Mouse (Mus musculus) CH12.LX (cell line): ENCODE measurements around the gene Htra1. TPM values are rescaled to one million over a fixed set of nuclear protein-coding genes. Genes with fewer than 3 reads are reported as not detected.

Source experiments
- DNase-seq: peaks from one replicate; pipeline ENCODE4 v3.0.0-alpha.2; 2013; ENCODE audit errors: extremely low read depth
- H3K27ac ChIP-seq: 2 replicates; pipeline ENCODE4 v1.5.1; 2012; ENCODE audit warnings: low read depth, mild to moderate bottlenecking, control low read depth, moderate library complexity; ENCODE audit not compliant: insufficient read depth
- H3K27me3 ChIP-seq: replicated peaks from 2 replicates; pipeline ENCODE3; 2012; ENCODE audit warnings: inconsistent platforms
- H3K36me3 ChIP-seq, 2 experiments: replicated peaks in 1 of 2; 2 replicates each; pipeline versions ENCODE3 to v1.6.1; 2012; ENCODE audit warnings: inconsistent platforms in 1 of 2, low read length in 1 of 2, mild to moderate bottlenecking in 1 of 2, mixed read lengths in 1 of 2, moderate library complexity in 1 of 2; ENCODE audit not compliant: control insufficient read depth in 1 of 2, insufficient read depth in 1 of 2
- H3K4me1 ChIP-seq, 2 experiments: 2 replicates each; pipeline ENCODE4 v1.6.1; 2012; ENCODE audit warnings: inconsistent platforms in 1 of 2, moderate library complexity in 1 of 2; ENCODE audit not compliant: insufficient read depth in 2 of 2, control insufficient read depth in 1 of 2
- H3K4me2 ChIP-seq: 2 replicates; pipeline ENCODE4 v1.6.1; 2012; ENCODE audit warnings: low read depth, mild to moderate bottlenecking, control low read depth; ENCODE audit not compliant: poor library complexity, insufficient read depth, severe bottlenecking
- H3K4me3 ChIP-seq, 3 experiments: fragments of 150-350 bp in 1 of 3; sonication (generic) in 1 of 3; replicated peaks in 1 of 3; 2 replicates each; pipeline versions ENCODE3 to v1.5.1; 2011 to 2012; ENCODE audit warnings: low read depth in 2 of 3, low read length in 2 of 3, mild to moderate bottlenecking in 2 of 3, moderate library complexity in 2 of 3, control low read depth in 1 of 3, improper control_type of control experiment in 1 of 3, inconsistent platforms in 1 of 3, mixed read lengths in 1 of 3; ENCODE audit not compliant: poor library complexity in 1 of 3
- H3K79me2 ChIP-seq: replicated peaks from 2 replicates; pipeline ENCODE4 v1.6.1; 2012; ENCODE audit warnings: mild to moderate bottlenecking, moderate library complexity; ENCODE audit not compliant: control insufficient read depth, poor library complexity, insufficient read depth, severe bottlenecking; ENCODE audit errors: extremely low read depth
- H3K9ac ChIP-seq: 2 replicates; pipeline ENCODE4 v1.6.1; 2012; ENCODE audit warnings: low read depth, mild to moderate bottlenecking, control low read depth, moderate library complexity; ENCODE audit not compliant: insufficient read depth
- H3K9me3 ChIP-seq: replicated peaks from 2 replicates; pipeline ENCODE3; 2012; ENCODE audit warnings: low read length, inconsistent platforms, mixed read lengths
- CHD1 ChIP-seq: IDR thresholded peaks from 2 replicates; pipeline ENCODE4 v1.6.1; 2012; ENCODE audit warnings: low read depth, low read length, improper control_type of control experiment, inconsistent platforms
- CHD2 ChIP-seq: IDR thresholded peaks from 2 replicates; pipeline ENCODE4 v1.6.1; 2011; ENCODE audit warnings: low read length, improper control_type of control experiment
- E2F4 ChIP-seq: IDR thresholded peaks from 2 replicates; pipeline ENCODE4 v1.6.1; 2011; ENCODE audit warnings: low read depth, low read length, improper control_type of control experiment; ENCODE audit not compliant: insufficient replicate concordance
- ETS1 ChIP-seq: conservative IDR thresholded peaks from 2 replicates; pipeline ENCODE4 v1.6.1; 2012; ENCODE audit warnings: low read depth, mild to moderate bottlenecking, inconsistent platforms, low read length, improper control_type of control experiment, moderate library complexity
- IRF4 ChIP-seq: IDR thresholded peaks from 2 replicates; pipeline ENCODE4 v1.6.1; 2014; ENCODE audit warnings: low read depth, mild to moderate bottlenecking, inconsistent platforms, low read length, improper control_type of control experiment
- KAT2A ChIP-seq: IDR thresholded peaks from 2 replicates; pipeline ENCODE4 v1.6.1; 2012; ENCODE audit warnings: low read length, improper control_type of control experiment, inconsistent platforms; ENCODE audit not compliant: insufficient replicate concordance
- MAX ChIP-seq: IDR thresholded peaks from 2 replicates; pipeline ENCODE4 v1.6.1; 2011; ENCODE audit warnings: low read length, improper control_type of control experiment
- MEF2A ChIP-seq: IDR thresholded peaks from 2 replicates; pipeline ENCODE4 v1.6.1; 2014; ENCODE audit warnings: low read depth, mild to moderate bottlenecking, inconsistent platforms, low read length, improper control_type of control experiment, borderline replicate concordance
- MXI1 ChIP-seq: IDR thresholded peaks from 2 replicates; pipeline ENCODE4 v1.6.1; 2011; ENCODE audit warnings: mild to moderate bottlenecking, low read depth, low read length, improper control_type of control experiment
- NELFE ChIP-seq: IDR thresholded peaks from 2 replicates; pipeline ENCODE4 v1.6.1; 2011; ENCODE audit warnings: low read depth, low read length, improper control_type of control experiment
- POLR2AphosphoS2 ChIP-seq: IDR thresholded peaks from 2 replicates; pipeline ENCODE4 v1.6.1; 2011; ENCODE audit warnings: low read depth, low read length, improper control_type of control experiment
- SIN3A ChIP-seq: IDR thresholded peaks from 2 replicates; pipeline ENCODE4 v1.6.1; 2012; ENCODE audit warnings: low read length, improper control_type of control experiment, inconsistent platforms
- SMC3 ChIP-seq: IDR thresholded peaks from 2 replicates; pipeline ENCODE4 v1.6.1; 2011; ENCODE audit warnings: low read depth, low read length, improper control_type of control experiment
- TBP ChIP-seq: conservative IDR thresholded peaks from 2 replicates; pipeline ENCODE4 v1.6.1; 2011; ENCODE audit warnings: low read depth, low read length, improper control_type of control experiment
- UBTF ChIP-seq: IDR thresholded peaks from 2 replicates; pipeline ENCODE4 v1.6.1; 2012; ENCODE audit warnings: low read depth, mild to moderate bottlenecking, inconsistent platforms, low read length, improper control_type of control experiment, moderate library complexity
- USF1 ChIP-seq: IDR thresholded peaks from 2 replicates; pipeline ENCODE4 v1.6.1; 2014; ENCODE audit warnings: low read depth, mild to moderate bottlenecking, inconsistent platforms, low read length, improper control_type of control experiment
- ZC3H11A ChIP-seq: IDR thresholded peaks from 2 replicates; pipeline ENCODE4 v1.6.1; 2012; ENCODE audit warnings: low read depth, mild to moderate bottlenecking, inconsistent platforms, low read length, improper control_type of control experiment
- dilution Hi-C: fragments of 300-500 bp; cut with MboI; formaldehyde crosslinking; loops from 2 replicates; pipeline ENCODE4 v1.14.3; 2020; ENCODE audit warnings: low sequenced_read_pairs; ENCODE audit not compliant: extremely low pct_unique_long_range_greater_than_20kb, extremely low pct_ligation_motif_present
- in situ Hi-C: fragments of 300-500 bp; cut with MboI; formaldehyde crosslinking; loops from 3 replicates; pipeline ENCODE4 v1.14.3; 2019; ENCODE audit warnings: low sequenced_read_pairs, low pct_ligation_motif_present, low pct_unique_long_range_greater_than_20kb, mixed read lengths
- polyA plus RNA-seq: library from polyadenylated mRNA; unstranded; fragments of >175 nt; gene quantifications from 2 replicates; pipeline ENCODE4 v1.2.1, GENCODE M21; 2012; ENCODE audit warnings: low read depth; ENCODE audit not compliant: insufficient read length
- total RNA-seq, 2 experiments: library from RNA; depleted of rRNA; stranded (reverse); fragments of 300-350 nt in 1 of 2; fragments of >200 nt in 1 of 2; gene quantifications; 2 replicates each; pipeline ENCODE4 v1.2.3; 2012 to 2014

The Htra1 gene
- total and polyA plus RNA-seq, 3 experiments = not detected

- H3K36me3 ChIP-seq = no peaks in the 10 kb centered on the region
- H3K27me3 ChIP-seq = peaks cover 69% of the 10 kb centered on the region
- no peaks in the 10 kb centered on the region for H3K9me3 ChIP-seq
- H3K4me2 ChIP-seq = no peak overlapping the region
- H3K4me3 ChIP-seq = no peak overlapping the region
- no peak overlapping the region for H3K27ac ChIP-seq
- H3K4me1 ChIP-seq = no peaks in the 10 kb centered on the region
- in situ Hi-C loops = no loop called here
- no peak for TF ChIP-seq MEF2A
- no peak for TF ChIP-seq SIN3A
- no peak for TF ChIP-seq UBTF
- TF ChIP-seq SMC3 = no peak
- no peak for TF ChIP-seq ZC3H11A
- no peak for TF ChIP-seq IRF4
- no peak for TF ChIP-seq KAT2A
- no peak for TF ChIP-seq MAX
- TF ChIP-seq CHD1 = no peak
- no peak for TF ChIP-seq NELFE
- no peak for TF ChIP-seq TBP
- TF ChIP-seq CHD2 = no peak
- TF ChIP-seq USF1 = no peak
- TF ChIP-seq POLR2AphosphoS2 = no peak
- no peak for TF ChIP-seq ETS1
- no peak for TF ChIP-seq E2F4
- TF ChIP-seq MXI1 = no peak
- DNase-seq = no peak
- H3K79me2 ChIP-seq = no peaks in the 10 kb centered on the region
- dilution Hi-C loops = no loop called here
- H3K9ac ChIP-seq = no peak overlapping the region
These were observed 88.9 kb downstream of the Htra1 start for GRCm38 (mm10) chr7:131024807-131025206.

DNA sequence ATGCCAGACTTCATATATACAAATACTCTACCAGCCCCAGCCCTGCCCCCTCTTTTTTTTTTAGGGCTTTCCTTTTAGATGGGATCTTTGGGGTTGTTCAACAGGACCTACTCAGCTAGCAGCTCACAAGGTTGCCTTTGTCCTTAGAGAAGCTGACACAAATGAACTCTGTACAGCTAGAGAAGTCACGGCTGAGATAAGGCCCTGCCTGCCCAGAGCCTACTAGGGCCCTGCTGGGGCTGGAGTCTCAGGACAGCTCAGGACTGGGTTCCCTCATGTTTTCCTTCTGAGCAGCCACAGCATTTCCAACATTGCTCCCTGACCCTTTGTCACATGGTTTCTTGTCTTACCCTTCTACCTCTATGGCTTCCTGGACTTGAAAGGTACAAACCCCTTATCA is 91.6 kb downstream of the Htra1 start:
- Histone ChIP-seq H3K36me3 (no peaks in the 10 kb centered on the region), H3K4me3 (no peak overlapping the region), H3K9me3 (no peaks in the 10 kb centered on the region), H3K4me2 (no peak overlapping the region), H3K4me1 (no peaks in the 10 kb centered on the region), H3K27me3 (peaks cover 80% of the 10 kb centered on the region), H3K27ac (no peak overlapping the region), H3K9ac (no peak overlapping the region), H3K79me2 (no peaks in the 10 kb centered on the region)
- dilution Hi-C loops = no loop called here
- TF ChIP-seq UBTF = no peak
- TF ChIP-seq MAX = no peak
- no peak for TF ChIP-seq ZC3H11A
- no peak for DNase-seq
- in situ Hi-C loops = no loop called here
